Mouse (Mus musculus) CH12.LX (cell line): Measurements from ENCODE around the gene Kcnk18. TPM values are rescaled to one million over a fixed set of nuclear protein-coding genes. Genes with fewer than 3 reads are reported as not detected.

ENCODE experiments used
- DNase-seq: peaks from one replicate; pipeline ENCODE4 v3.0.0-alpha.2; 2013; ENCODE audit errors: extremely low read depth
- H3K27ac ChIP-seq: 2 replicates; pipeline ENCODE4 v1.5.1; 2012; ENCODE audit warnings: low read depth, mild to moderate bottlenecking, control low read depth, moderate library complexity; ENCODE audit not compliant: insufficient read depth
- H3K27me3 ChIP-seq: replicated peaks from 2 replicates; pipeline ENCODE3; 2012; ENCODE audit warnings: inconsistent platforms
- H3K36me3 ChIP-seq, 2 experiments: replicated peaks in 1 of 2; 2 replicates each; pipeline versions ENCODE3 to v1.6.1; 2012; ENCODE audit warnings: inconsistent platforms in 1 of 2, low read length in 1 of 2, mild to moderate bottlenecking in 1 of 2, mixed read lengths in 1 of 2, moderate library complexity in 1 of 2; ENCODE audit not compliant: control insufficient read depth in 1 of 2, insufficient read depth in 1 of 2
- H3K4me1 ChIP-seq, 2 experiments: 2 replicates each; pipeline ENCODE4 v1.6.1; 2012; ENCODE audit warnings: inconsistent platforms in 1 of 2, moderate library complexity in 1 of 2; ENCODE audit not compliant: insufficient read depth in 2 of 2, control insufficient read depth in 1 of 2
- H3K4me2 ChIP-seq: 2 replicates; pipeline ENCODE4 v1.6.1; 2012; ENCODE audit warnings: low read depth, mild to moderate bottlenecking, control low read depth; ENCODE audit not compliant: poor library complexity, insufficient read depth, severe bottlenecking
- H3K4me3 ChIP-seq, 3 experiments: fragments of 150-350 bp in 1 of 3; sonication (generic) in 1 of 3; replicated peaks in 1 of 3; 2 replicates each; pipeline versions ENCODE3 to v1.5.1; 2011 to 2012; ENCODE audit warnings: low read depth in 2 of 3, low read length in 2 of 3, mild to moderate bottlenecking in 2 of 3, moderate library complexity in 2 of 3, control low read depth in 1 of 3, improper control_type of control experiment in 1 of 3, inconsistent platforms in 1 of 3, mixed read lengths in 1 of 3; ENCODE audit not compliant: poor library complexity in 1 of 3
- H3K79me2 ChIP-seq: replicated peaks from 2 replicates; pipeline ENCODE4 v1.6.1; 2012; ENCODE audit warnings: mild to moderate bottlenecking, moderate library complexity; ENCODE audit not compliant: control insufficient read depth, poor library complexity, insufficient read depth, severe bottlenecking; ENCODE audit errors: extremely low read depth
- H3K9ac ChIP-seq: 2 replicates; pipeline ENCODE4 v1.6.1; 2012; ENCODE audit warnings: low read depth, mild to moderate bottlenecking, control low read depth, moderate library complexity; ENCODE audit not compliant: insufficient read depth
- H3K9me3 ChIP-seq: replicated peaks from 2 replicates; pipeline ENCODE3; 2012; ENCODE audit warnings: low read length, inconsistent platforms, mixed read lengths
- BHLHE40 ChIP-seq: IDR thresholded peaks from 2 replicates; pipeline ENCODE4 v1.6.1; 2011; ENCODE audit warnings: mild to moderate bottlenecking, low read depth, low read length, improper control_type of control experiment
- CHD2 ChIP-seq: IDR thresholded peaks from 2 replicates; pipeline ENCODE4 v1.6.1; 2011; ENCODE audit warnings: low read length, improper control_type of control experiment
- CTCF ChIP-seq, 2 experiments: IDR thresholded peaks in 1 of 2; conservative IDR thresholded peaks in 1 of 2; 2 replicates each; pipeline ENCODE4 v1.5.1; 2011 to 2012; ENCODE audit warnings: low read depth in 2 of 2, low read length in 2 of 2, improper control_type of control experiment in 1 of 2, inconsistent platforms in 1 of 2, mild to moderate bottlenecking in 1 of 2, moderate library complexity in 1 of 2
- IRF4 ChIP-seq: IDR thresholded peaks from 2 replicates; pipeline ENCODE4 v1.6.1; 2014; ENCODE audit warnings: low read depth, mild to moderate bottlenecking, inconsistent platforms, low read length, improper control_type of control experiment
- KAT2A ChIP-seq: IDR thresholded peaks from 2 replicates; pipeline ENCODE4 v1.6.1; 2012; ENCODE audit warnings: low read length, improper control_type of control experiment, inconsistent platforms; ENCODE audit not compliant: insufficient replicate concordance
- MAFK ChIP-seq: IDR thresholded peaks from 2 replicates; pipeline ENCODE4 v1.6.1; 2011; ENCODE audit warnings: low read length, improper control_type of control experiment; ENCODE audit not compliant: insufficient replicate concordance
- MXI1 ChIP-seq: IDR thresholded peaks from 2 replicates; pipeline ENCODE4 v1.6.1; 2011; ENCODE audit warnings: mild to moderate bottlenecking, low read depth, low read length, improper control_type of control experiment
- MYC ChIP-seq: IDR thresholded peaks from 2 replicates; pipeline ENCODE4 v1.6.1; 2011; ENCODE audit warnings: low read depth, mild to moderate bottlenecking, improper control_type of control experiment, low read length
- NELFE ChIP-seq: IDR thresholded peaks from 2 replicates; pipeline ENCODE4 v1.6.1; 2011; ENCODE audit warnings: low read depth, low read length, improper control_type of control experiment
- NRF1 ChIP-seq: IDR thresholded peaks from 2 replicates; pipeline ENCODE4 v1.6.1; 2014; ENCODE audit warnings: low read depth, mild to moderate bottlenecking, inconsistent platforms, low read length, improper control_type of control experiment, moderate library complexity
- PAX5 ChIP-seq: IDR thresholded peaks from 2 replicates; pipeline ENCODE4 v1.6.1; 2012; ENCODE audit warnings: low read length, inconsistent platforms, mixed read lengths
- POLR2AphosphoS2 ChIP-seq: IDR thresholded peaks from 2 replicates; pipeline ENCODE4 v1.6.1; 2011; ENCODE audit warnings: low read depth, low read length, improper control_type of control experiment
- RCOR1 ChIP-seq: conservative IDR thresholded peaks from 2 replicates; pipeline ENCODE4 v1.6.1; 2012; ENCODE audit warnings: low read depth, mild to moderate bottlenecking, inconsistent platforms, low read length, improper control_type of control experiment
- SMC3 ChIP-seq: IDR thresholded peaks from 2 replicates; pipeline ENCODE4 v1.6.1; 2011; ENCODE audit warnings: low read depth, low read length, improper control_type of control experiment
- TBP ChIP-seq: conservative IDR thresholded peaks from 2 replicates; pipeline ENCODE4 v1.6.1; 2011; ENCODE audit warnings: low read depth, low read length, improper control_type of control experiment
- TCF12 ChIP-seq: IDR thresholded peaks from 2 replicates; pipeline ENCODE4 v1.6.1; 2014; ENCODE audit warnings: low read depth, mild to moderate bottlenecking, inconsistent platforms, low read length, improper control_type of control experiment
- dilution Hi-C: fragments of 300-500 bp; cut with MboI; formaldehyde crosslinking; loops from 2 replicates; pipeline ENCODE4 v1.14.3; 2020; ENCODE audit warnings: low sequenced_read_pairs; ENCODE audit not compliant: extremely low pct_unique_long_range_greater_than_20kb, extremely low pct_ligation_motif_present
- in situ Hi-C: fragments of 300-500 bp; cut with MboI; formaldehyde crosslinking; loops from 3 replicates; pipeline ENCODE4 v1.14.3; 2019; ENCODE audit warnings: low sequenced_read_pairs, low pct_ligation_motif_present, low pct_unique_long_range_greater_than_20kb, mixed read lengths
- polyA plus RNA-seq: library from polyadenylated mRNA; unstranded; fragments of >175 nt; gene quantifications from 2 replicates; pipeline ENCODE4 v1.2.1, GENCODE M21; 2012; ENCODE audit warnings: low read depth; ENCODE audit not compliant: insufficient read length
- total RNA-seq, 2 experiments: library from RNA; depleted of rRNA; stranded (reverse); fragments of 300-350 nt in 1 of 2; fragments of >200 nt in 1 of 2; gene quantifications; 2 replicates each; pipeline ENCODE4 v1.2.3; 2012 to 2014

The Kcnk18 gene
- total and polyA plus RNA-seq, 3 experiments: not detected

GRCm38 (mm10) chr19:59190431-59191122, 28.4 kb upstream of the Kcnk18 start:
- no peak for DNase-seq
- Histone ChIP-seq H3K4me1 (no peaks in the 10 kb centered on the region), H3K9me3 (no peaks in the 10 kb centered on the region), H3K4me3 (no peak overlapping the region), H3K27me3 (no peaks in the 10 kb centered on the region), H3K9ac (no peak overlapping the region), H3K79me2 (no peaks in the 10 kb centered on the region), H3K36me3 (no peaks in the 10 kb centered on the region), H3K27ac (no peak overlapping the region), H3K4me2 (no peak overlapping the region)
- dilution Hi-C loops: no loop called here
- no peak for TF ChIP-seq CHD2
- no peak for TF ChIP-seq TBP
- TF ChIP-seq TCF12: no peak
- no peak for TF ChIP-seq SMC3
- TF ChIP-seq KAT2A: no peak
- TF ChIP-seq PAX5: no peak
- no peak for TF ChIP-seq IRF4
- no peak for TF ChIP-seq BHLHE40
- TF ChIP-seq MXI1: no peak
- no peak for TF ChIP-seq POLR2AphosphoS2
- TF ChIP-seq NRF1: no peak
- in situ Hi-C loops: no loop called here

- dilution Hi-C loops: no loop called here
- no peaks in the 10 kb centered on the region for H3K36me3 ChIP-seq
- H3K9me3 ChIP-seq: no peaks in the 10 kb centered on the region
- H3K4me1 ChIP-seq: no peaks in the 10 kb centered on the region
- no peak for DNase-seq
- H3K27ac ChIP-seq: no peak overlapping the region
- no peak overlapping the region for H3K4me3 ChIP-seq
- no peak overlapping the region for H3K9ac ChIP-seq
- H3K79me2 ChIP-seq: no peaks in the 10 kb centered on the region
- H3K27me3 ChIP-seq: no peaks in the 10 kb centered on the region
- TF ChIP-seq CTCF (conservative IDR thresholded peaks at IDR 0.05 in 1 of 2, IDR thresholded peaks at IDR 0.05 in 1 of 2; ENCODE audit: low read depth in 2 of 2, low read length in 2 of 2) (no peak), NELFE (no peak), MAFK (no peak), MYC (no peak), KAT2A (no peak), RCOR1 (no peak), PAX5 (no peak)
- TF ChIP-seq, all 38 proteins: peak for 0
- H3K4me2 ChIP-seq: no peak overlapping the region
- in situ Hi-C loops: no loop called here
Observed at GRCm38 (mm10) chr19:59191123-59191505, 27.9 kb upstream of the Kcnk18 start.
